Mouse (Mus musculus): ENCODE measurements around the gene Igf2bp3.

GRCm38 (mm10) chr6:49217581-49218274 lies 3.0 kb upstream of the Igf2bp3 start:
- TF ChIP-seq POLR2A (IDR thresholded peaks at IDR 0.05; ENCODE audit: borderline replicate concordance, extremely low read depth, insufficient read depth, insufficient read length, poor library complexity, severe bottlenecking) = peak; percentile 46; the same call in 1 of the 2 replicates
- no peak for TF ChIP-seq CTCF (IDR thresholded peaks at IDR 0.05; ENCODE audit: borderline replicate concordance, extremely low read depth, insufficient read depth, insufficient read length)
